Mouse (Mus musculus) heart, adult 2 months (tissue): Measurements from ENCODE around the gene Adamtsl1. TPM values are rescaled to one million over a fixed set of nuclear protein-coding genes. Genes with fewer than 3 reads are reported as not detected.

Experiments
- DNase-seq, 2 experiments: peaks; one replicate each; pipeline ENCODE4 v3.0.0; 2021
- H3K27ac ChIP-seq: fragments of 200-600 bp; 2 replicates; pipeline ENCODE4 v1.8.1; 2022
- H3K27me3 ChIP-seq: fragments of 200-500 bp; 2 replicates; pipeline ENCODE4 v1.6.1; 2012; ENCODE audit warnings: mild to moderate bottlenecking, low read length, inconsistent platforms, mixed read lengths; ENCODE audit not compliant: control insufficient read depth, insufficient read depth
- H3K36me3 ChIP-seq: fragments of 200-500 bp; 2 replicates; pipeline ENCODE4 v1.6.1; 2012; ENCODE audit warnings: low read length, inconsistent platforms; ENCODE audit not compliant: control insufficient read depth, insufficient read depth
- H3K4me1 ChIP-seq: fragments of 200-500 bp; 2 replicates; pipeline ENCODE4 v1.6.1; 2011; ENCODE audit warnings: low read length; ENCODE audit not compliant: control insufficient read depth, insufficient read depth
- H3K4me3 ChIP-seq: fragments of 200-600 bp; 2 replicates; pipeline ENCODE4 v1.8.1; 2022
- H3K79me2 ChIP-seq: fragments of 200-500 bp; replicated peaks from 2 replicates; pipeline ENCODE4 v1.6.1; 2012; ENCODE audit warnings: mild to moderate bottlenecking, inconsistent platforms, low read length, moderate library complexity, mixed read lengths; ENCODE audit not compliant: control insufficient read depth, insufficient read depth
- H3K9ac ChIP-seq: fragments of 200-500 bp; 2 replicates; pipeline ENCODE4 v1.6.1; 2012; ENCODE audit warnings: low read depth, mild to moderate bottlenecking, control low read depth, inconsistent platforms, low read length, mixed read lengths
- CTCF ChIP-seq: fragments of 200-600 bp; IDR thresholded peaks from 2 replicates; pipeline ENCODE4 v1.8.1; 2022; ENCODE audit warnings: antibody characterized with exemption, mild to moderate bottlenecking, moderate library complexity
- EP300 ChIP-seq: fragments of 200-500 bp; IDR thresholded peaks from 2 replicates; pipeline ENCODE4 v1.6.1; 2011; ENCODE audit warnings: low read depth, low read length, control low read depth; ENCODE audit not compliant: insufficient read depth
- POLR2A ChIP-seq: fragments of 200-500 bp; IDR thresholded peaks from 2 replicates; pipeline ENCODE4 v1.6.1; 2011; ENCODE audit warnings: mild to moderate bottlenecking, low read depth, low read length, control low read depth; ENCODE audit not compliant: insufficient read depth
- WGBS: fragments of 180-500 bp; shearing (Covaris S2); methylation state at CpG from one replicate; pipeline ENCODE4 v1.1.7; 2018; 5-methylcytosine and 5-hydroxymethylcytosine counted together
- intact Hi-C: fragments of 180-260 bp; cut with DNase I; formaldehyde crosslinking; loops from one replicate; pipeline ENCODE4 v1.15.1; 2025
- polyA plus RNA-seq: library from polyadenylated mRNA; depleted of rRNA; stranded (reverse); fragments of >200 nt; gene quantifications from 2 replicates; pipeline ENCODE4 v1.2.3, GENCODE M21; 2012
- total RNA-seq, 2 experiments: library from RNA; stranded (reverse); gene quantifications; 2 replicates each; pipeline ENCODE4 v1.2.3; 2021

Gene Adamtsl1
- total and polyA plus RNA-seq, 3 experiments = 2.2 to 3.2 (median 2.4) TPM

- 18% methylated on average over 2 of the region's 2 CpGs for WGBS
- no peaks in the 10 kb centered on the region for H3K36me3 ChIP-seq
- H3K27ac ChIP-seq = no peak overlapping the region
- intact Hi-C loops = no loop called here
- H3K9ac ChIP-seq = no peak overlapping the region
- H3K4me1 ChIP-seq = no peaks in the 10 kb centered on the region
- DNase-seq = peak in 1 of 2 experiments; percentile 4
- no peak overlapping the region for H3K4me3 ChIP-seq
- TF ChIP-seq POLR2A = no peak
- TF ChIP-seq CTCF = no peak
- TF ChIP-seq EP300 = no peak
- H3K27me3 ChIP-seq = no peaks in the 10 kb centered on the region
- no peaks in the 10 kb centered on the region for H3K79me2 ChIP-seq
These were observed 402.1 kb downstream of the Adamtsl1 start for GRCm38 (mm10) chr4:85916034-85916433.

GRCm38 (mm10) chr4:85918366-85918765 lies 404.4 kb downstream of the Adamtsl1 start:
- intact Hi-C loops = no loop called here
- no peak for DNase-seq
- 80% methylated on average over 4 of the region's 4 CpGs for WGBS

GRCm38 (mm10) chr4:85920474-85920873 lies 406.5 kb downstream of the Adamtsl1 start:
- no peaks in the 10 kb centered on the region for H3K27me3 ChIP-seq
- no peak for TF ChIP-seq CTCF
- no peaks in the 10 kb centered on the region for H3K79me2 ChIP-seq
- no peaks in the 10 kb centered on the region for H3K4me1 ChIP-seq
- WGBS = 59% methylated on average over 3 of the region's 3 CpGs
- intact Hi-C loops = no loop called here
- H3K9ac ChIP-seq = no peak overlapping the region
- H3K36me3 ChIP-seq = no peaks in the 10 kb centered on the region
- DNase-seq = no peak
- H3K27ac ChIP-seq = no peak overlapping the region
- no peak overlapping the region for H3K4me3 ChIP-seq

More at GRCm38 (mm10) chr4:85918366-85918765, 404.4 kb downstream of the Adamtsl1 start:
- Histone ChIP-seq H3K4me1 (no peaks in the 10 kb centered on the region), H3K27ac (no peak overlapping the region), H3K4me3 (no peak overlapping the region), H3K79me2 (no peaks in the 10 kb centered on the region), H3K9ac (no peak overlapping the region), H3K36me3 (no peaks in the 10 kb centered on the region), H3K27me3 (no peaks in the 10 kb centered on the region)
- no peak for TF ChIP-seq EP300
- TF ChIP-seq POLR2A = no peak
- no peak for TF ChIP-seq CTCF

- DNase-seq = no peak
- 78% methylated on average over 4 of the region's 4 CpGs for WGBS
- Histone ChIP-seq H3K4me3 (no peak overlapping the region), H3K79me2 (no peaks in the 10 kb centered on the region), H3K27me3 (no peaks in the 10 kb centered on the region), H3K4me1 (no peaks in the 10 kb centered on the region), H3K36me3 (no peaks in the 10 kb centered on the region), H3K9ac (no peak overlapping the region), H3K27ac (no peak overlapping the region)
- intact Hi-C loops = no loop called here
- no peak for TF ChIP-seq POLR2A
- TF ChIP-seq EP300 = no peak
- no peak for TF ChIP-seq CTCF
These were observed 408.8 kb downstream of the Adamtsl1 start for GRCm38 (mm10) chr4:85922741-85923140.

DNA sequence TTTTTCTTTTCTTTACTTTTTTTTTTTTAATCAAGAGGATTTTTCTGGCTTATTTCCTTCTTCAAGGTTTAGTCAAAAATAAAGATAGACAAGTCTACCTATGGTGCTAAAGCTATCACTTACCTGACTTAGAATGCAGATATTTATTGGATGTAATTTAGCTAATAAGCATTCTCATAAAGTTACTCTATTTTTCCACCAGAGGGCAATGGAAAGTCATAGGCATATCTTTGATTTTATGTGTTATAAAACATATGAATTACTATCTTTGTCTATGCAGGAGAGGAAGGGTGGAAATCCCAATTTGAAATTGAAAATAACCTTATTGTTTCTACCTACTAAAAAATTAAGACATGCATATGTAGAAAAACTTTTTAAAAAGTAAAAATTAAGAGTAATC lies 418.2 kb downstream of the Adamtsl1 start:
- intact Hi-C loops = loop anchor here (5.0 kb wide), 1 partner anchor 610 kb away; no protein-coding TSS in a partner anchor
- H3K27ac ChIP-seq = no peak overlapping the region
- no peak overlapping the region for H3K4me3 ChIP-seq
- H3K79me2 ChIP-seq = no peaks in the 10 kb centered on the region
- no peaks in the 10 kb centered on the region for H3K4me1 ChIP-seq
- H3K9ac ChIP-seq = no peak overlapping the region
- no peaks in the 10 kb centered on the region for H3K27me3 ChIP-seq
- DNase-seq = no peak
- TF ChIP-seq CTCF (peak; percentile 60), EP300 (no peak)
- H3K36me3 ChIP-seq = no peaks in the 10 kb centered on the region

- Histone ChIP-seq H3K27ac (no peak overlapping the region), H3K4me1 (no peaks in the 10 kb centered on the region), H3K79me2 (no peaks in the 10 kb centered on the region), H3K9ac (no peak overlapping the region), H3K27me3 (no peaks in the 10 kb centered on the region), H3K4me3 (no peak overlapping the region), H3K36me3 (no peaks in the 10 kb centered on the region)
- intact Hi-C loops = no loop called here
- TF ChIP-seq EP300 (no peak), POLR2A (no peak), CTCF (no peak)
- 82% methylated on average over 5 of the region's 5 CpGs for WGBS
- DNase-seq = no peak
These were observed 425.5 kb downstream of the Adamtsl1 start for GRCm38 (mm10) chr4:85939460-85939859.
